Mouse (Mus musculus): ENCODE measurements around the gene Cbx3. TPM values are rescaled to one million over a fixed set of nuclear protein-coding genes. Genes with fewer than 3 reads are reported as not detected.

Cbx3 gene
- 99.1 TPM for polyA plus RNA-seq (2017; shearing (Covaris generic))

DNA sequence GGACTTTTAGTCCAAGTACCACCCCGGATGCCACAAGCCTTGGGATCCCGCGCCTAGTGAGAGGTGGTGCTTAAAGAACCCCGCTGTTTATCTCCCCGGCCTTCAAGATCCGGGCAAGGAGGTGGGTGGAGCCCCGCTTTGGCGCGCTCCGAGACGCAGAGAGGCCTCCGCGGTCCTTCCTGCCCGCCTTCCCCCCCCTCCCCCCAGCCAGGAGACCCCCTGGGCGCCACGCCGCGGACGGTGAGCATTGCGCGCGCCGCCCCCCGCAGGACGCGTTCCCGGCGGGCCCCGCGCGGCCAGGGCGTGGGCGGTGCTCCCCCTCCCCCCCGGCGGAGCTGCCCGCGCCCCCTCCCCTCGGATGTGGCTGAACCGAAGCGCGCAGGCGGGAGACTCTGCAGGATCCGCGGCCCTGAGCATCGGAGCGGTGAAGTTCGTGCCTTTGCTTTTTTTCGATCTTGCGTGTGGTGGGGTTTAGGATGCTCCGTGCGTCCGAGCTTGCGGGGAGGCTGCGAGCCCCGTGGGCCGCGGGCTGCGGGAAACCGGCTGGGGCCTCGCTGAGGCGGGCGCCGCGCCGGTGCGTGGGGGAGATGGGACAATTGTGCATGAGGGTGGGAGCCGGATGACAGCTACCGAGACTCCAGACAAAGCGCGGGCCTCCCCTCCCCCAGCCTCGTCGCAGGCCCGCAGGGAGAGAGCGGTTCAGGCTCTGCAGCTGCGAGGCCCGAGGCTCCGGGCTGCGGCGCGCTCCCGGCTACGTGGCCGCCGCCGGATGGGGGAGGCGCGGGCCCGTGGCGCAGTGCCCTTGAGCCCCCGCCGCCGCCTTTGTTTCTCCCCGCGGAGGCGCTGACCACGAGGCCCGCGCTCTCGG lies at the start of gene Cbx3:
Gene Cbx3 (plus strand): TSS at position 50 of the 868 bp plus-strand sequence.

DNA sequence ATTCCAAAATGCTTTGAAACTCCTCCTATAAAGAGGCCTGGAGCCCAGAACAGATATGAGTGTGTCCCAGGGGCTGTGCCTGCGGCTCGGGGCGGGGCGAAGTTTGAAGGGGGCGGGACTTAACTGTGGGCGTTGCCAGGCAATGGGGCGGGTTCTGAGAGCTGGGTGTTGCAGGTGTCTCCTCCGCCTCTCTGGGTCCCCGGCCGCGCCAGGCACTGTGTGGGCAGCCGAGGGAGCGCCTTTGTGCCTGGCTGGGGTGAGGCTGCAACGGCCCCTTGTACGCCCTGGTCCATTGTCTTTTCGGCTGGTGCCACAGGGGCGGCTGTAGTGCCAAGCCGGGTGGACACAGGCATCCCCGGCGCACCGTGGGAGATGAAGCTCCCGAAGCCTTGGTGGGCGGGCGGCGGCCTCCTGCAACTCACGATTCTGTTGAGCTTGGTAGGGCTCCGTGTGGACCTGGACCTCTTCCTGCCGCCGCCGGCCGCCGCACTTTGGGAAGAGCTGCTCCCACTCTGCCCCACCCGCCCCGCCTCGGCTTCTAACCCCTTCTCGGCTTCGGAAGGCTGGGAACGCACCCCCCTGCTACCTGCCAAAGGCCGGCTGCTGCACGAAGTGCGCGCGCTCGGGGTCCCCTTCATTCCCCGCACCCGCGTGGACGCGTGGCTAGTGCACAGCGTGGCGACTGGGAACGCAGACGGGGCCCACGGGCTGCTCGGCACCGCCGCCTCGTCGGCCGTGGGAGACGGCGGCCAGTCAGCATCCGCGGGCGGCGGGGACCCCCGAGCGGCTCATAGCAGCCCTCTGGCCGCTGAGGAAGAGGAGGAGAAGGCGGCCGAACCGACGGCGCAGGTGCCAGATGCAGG lies 37.4 kb upstream of the Cbx3 start, which contains the start of gene Nfe2l3:
Gene Nfe2l3 (plus strand): TSS at position 136 of the 863 bp plus-strand sequence.

DNA sequence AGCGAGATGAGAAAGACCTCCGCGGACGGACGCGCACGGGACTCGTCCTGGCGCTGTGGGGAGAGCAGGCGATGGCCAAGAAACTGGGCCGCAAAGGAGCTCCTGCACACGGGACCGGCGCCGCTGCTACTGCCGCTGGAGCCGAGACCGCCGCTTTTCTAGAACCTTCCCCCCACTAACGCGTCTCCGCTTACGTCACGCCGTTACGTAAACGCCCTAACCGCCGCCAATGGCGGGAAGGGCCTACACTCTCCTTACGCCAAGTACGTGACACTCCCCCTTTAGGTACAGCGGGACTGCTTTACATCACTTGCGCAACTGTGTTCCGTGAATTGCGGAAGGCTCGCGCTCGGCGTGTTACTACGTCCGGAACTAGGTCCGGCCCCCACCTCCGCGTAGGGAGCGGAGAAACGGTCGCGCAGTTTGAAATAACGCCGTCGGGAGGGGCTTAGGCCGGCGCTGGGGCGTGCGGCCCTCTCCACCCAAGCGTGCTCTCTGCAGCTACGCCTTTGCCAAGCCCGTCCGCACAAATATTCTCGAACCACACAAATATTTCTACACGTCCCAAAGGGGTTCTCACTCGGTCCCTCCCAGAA lies 347 bp upstream of the Cbx3 start, which contains the start of gene Hnrnpa2b1:
Gene Hnrnpa2b1 (minus strand): TSS at position 180 of the 596 bp plus-strand sequence.

DNA sequence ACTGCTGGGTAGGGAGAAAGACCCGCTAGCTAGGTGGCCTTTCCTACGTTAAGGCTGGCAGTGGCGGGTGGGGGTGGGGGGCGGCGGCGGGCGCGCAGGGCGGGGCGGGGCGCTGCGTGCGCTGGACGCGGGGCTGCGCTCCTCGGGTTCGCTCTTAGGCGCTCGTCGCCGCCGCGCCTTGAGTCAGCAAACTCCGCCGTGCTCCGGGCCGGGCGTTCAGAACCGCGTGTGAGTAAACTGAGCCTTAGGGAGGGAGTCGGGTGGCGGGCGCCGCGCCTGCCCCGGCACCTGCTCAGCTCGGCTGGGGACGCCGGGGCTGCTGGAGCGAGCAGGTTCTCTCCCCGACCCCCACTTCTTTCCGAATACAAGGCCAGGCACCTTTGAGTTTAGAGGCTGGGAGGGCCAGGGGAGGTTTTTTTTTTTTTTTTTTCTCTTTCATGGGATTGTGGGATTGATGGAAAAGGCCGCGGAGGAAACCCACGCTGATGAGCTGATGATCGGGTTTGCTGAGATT lies 53.7 kb downstream of the Cbx3 start, which contains the start of gene Snx10:
Gene Snx10 (plus strand): TSS at position 95 of the 514 bp plus-strand sequence.

Other genes with a start within 250 kb of the Cbx3 start
- gene Nfe2l3, start 37.7 kb upstream of the Cbx3 start, polyA plus RNA-seq (2017; shearing (Covaris generic)) = 0.21 TPM
- gene Hnrnpa2b1, start 466 bp upstream of the Cbx3 start, polyA plus RNA-seq (2017; shearing (Covaris generic)) = 1,697 TPM
- 21.5 TPM for gene Snx10, start 53.5 kb downstream of the Cbx3 start, polyA plus RNA-seq (2017; shearing (Covaris generic))

Measured in activated CD4-positive, CD25-positive, alpha-beta regulatory T cell, adult 9 weeks (primary cell).